Mouse (Mus musculus): ENCODE data around the gene Taar7b. TPM values are rescaled to one million over a fixed set of nuclear protein-coding genes. Genes with fewer than 3 reads are reported as not detected.

The Taar7b gene
- polyA plus RNA-seq, 1 experiment from 2014 or later, result not detected

DNA sequence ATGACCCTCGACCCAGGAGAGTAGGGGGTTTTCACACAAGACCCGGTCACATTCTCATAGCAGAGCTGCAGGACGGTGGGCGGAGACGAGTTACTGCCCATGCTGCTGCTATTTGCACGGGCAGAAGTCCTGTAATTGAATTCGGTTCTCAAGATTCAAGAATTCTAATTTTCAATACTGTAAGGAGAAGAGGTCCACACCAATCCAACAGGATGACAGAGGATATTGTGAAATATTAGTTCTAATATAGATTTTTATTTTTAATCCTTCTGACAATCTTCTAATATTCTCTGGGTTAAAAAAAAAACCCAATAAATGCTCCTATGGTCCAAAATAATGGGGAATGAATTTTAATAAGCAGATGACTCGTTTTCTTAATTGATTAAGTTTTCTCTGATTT is 14.2 kb upstream of the Taar7b start, which contains the start of gene Taar6:
TSS of gene Taar6 (minus strand) at position 101 of the 400 bp plus-strand sequence.
- peaks cover 46% of the 10 kb centered on the region for H3K27me3 ChIP-seq
- ATAC-seq (no peak), DNase-seq (ENCODE audit: low read depth, low spot score) (no peak)
- in situ Hi-C loops (cut with MboI; ENCODE audit: low pct_unique_long_range_greater_than_20kb), result no loop called here
- ChIA-PET CTCF (no interaction called here), POLR2A (no interaction called here)
- no peak for TF ChIP-seq CTCF (IDR thresholded peaks at IDR 0.05)

DNA sequence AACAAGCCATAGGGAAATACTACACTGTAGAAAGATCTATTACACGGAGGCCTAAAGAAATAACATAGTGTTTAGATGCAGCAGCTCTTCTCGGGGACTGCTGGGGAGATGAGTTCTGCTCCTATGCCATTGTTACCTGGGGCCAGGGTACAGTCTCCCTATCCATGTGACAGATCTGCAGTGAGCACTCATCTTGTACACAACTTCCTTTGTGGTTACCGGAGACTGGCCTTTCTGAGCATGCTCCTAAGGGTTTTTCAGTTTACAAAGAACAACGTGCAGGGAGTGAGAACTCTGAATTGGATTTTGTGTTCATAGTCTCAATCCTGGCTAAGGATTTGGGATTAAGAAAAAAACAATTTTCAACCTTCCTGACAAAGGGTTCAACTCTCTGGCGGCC is 13.3 kb upstream of the Taar7b start:
- no peak for TF ChIP-seq CTCF (IDR thresholded peaks at IDR 0.05)
- H3K27me3 ChIP-seq, result peaks cover 52% of the 10 kb centered on the region
- no peak for DNase-seq (ENCODE audit: low read depth, low spot score)
- in situ Hi-C loops (cut with MboI; ENCODE audit: low pct_unique_long_range_greater_than_20kb), result no loop called here
- ChIA-PET POLR2A (no interaction called here), CTCF (no interaction called here)
- no peak for ATAC-seq

DNA sequence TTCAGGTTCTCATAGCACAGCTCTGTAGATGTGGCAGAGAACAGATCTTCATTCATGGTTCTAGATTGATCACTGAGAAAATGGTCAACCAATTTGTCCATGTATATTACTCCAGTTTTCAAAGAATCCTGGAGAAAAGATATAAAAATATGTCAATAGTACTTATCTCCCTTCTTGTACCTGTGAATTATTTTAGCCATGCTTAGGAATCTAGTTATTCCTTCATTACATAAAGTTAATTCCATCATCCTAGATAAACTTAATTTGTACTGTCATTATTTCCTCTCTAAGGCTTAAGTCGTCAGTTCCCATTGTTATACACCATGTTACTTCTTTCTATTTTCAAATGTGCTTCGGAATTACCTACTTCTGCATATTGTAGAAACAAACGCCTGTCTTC is 6.4 kb upstream of the Taar7b start, which contains the start of gene Taar7a:
TSS of gene Taar7a (minus strand) at position 101 of the 400 bp plus-strand sequence.
- in situ Hi-C loops (cut with MboI; ENCODE audit: low pct_unique_long_range_greater_than_20kb), result no loop called here
- H3K27me3 ChIP-seq, result peaks cover 40% of the 10 kb centered on the region
- ChIA-PET CTCF (no interaction called here), POLR2A (no interaction called here)
- no peak for ATAC-seq
- TF ChIP-seq CTCF (IDR thresholded peaks at IDR 0.05), result no peak
- DNase-seq (ENCODE audit: low read depth, low spot score), result no peak

DNA sequence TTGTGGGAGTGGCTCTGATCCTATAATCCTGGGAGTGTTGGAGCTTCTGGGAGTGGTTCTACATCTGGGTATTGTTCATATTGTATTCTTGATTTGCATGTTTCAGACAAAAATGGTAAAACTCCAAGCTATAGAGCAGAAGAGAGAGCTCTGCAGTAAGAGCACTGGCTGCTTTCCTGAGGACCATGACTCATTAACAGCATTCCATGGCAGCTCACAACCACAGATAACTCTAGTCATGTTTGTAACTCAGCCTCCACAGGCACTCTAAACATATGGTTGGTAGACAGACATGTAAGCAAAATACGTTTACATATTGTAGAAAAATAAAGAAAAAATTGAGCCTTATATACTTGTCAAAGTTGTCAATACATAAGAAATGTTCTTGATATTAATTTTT is 6.7 kb downstream of the Taar7b start:
- in situ Hi-C loops (cut with MboI; ENCODE audit: low pct_unique_long_range_greater_than_20kb), result no loop called here

DNA sequence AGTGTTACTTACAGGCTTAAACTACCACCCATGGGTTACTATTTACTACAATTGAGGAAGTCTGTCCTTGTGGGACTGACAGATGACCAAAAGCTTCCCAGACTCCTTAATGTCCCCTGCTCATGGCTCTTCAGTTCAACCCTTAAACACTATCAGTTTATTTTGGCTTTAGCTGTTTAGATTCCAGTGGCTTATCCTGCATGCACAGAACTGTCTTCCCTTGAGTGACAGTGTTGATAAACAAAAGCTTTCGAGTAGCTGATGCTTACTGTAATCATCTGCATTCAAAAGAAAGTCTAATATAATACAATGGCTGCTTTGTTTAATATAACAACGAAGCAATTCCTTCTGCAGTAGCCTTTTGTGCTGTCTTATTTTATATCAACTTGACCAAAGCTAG is 7.3 kb downstream of the Taar7b start:
- CTCF ChIA-PET, result interaction anchor here (1.1 kb wide), 1 partner anchor 15 kb away, joined by 3 read pairs; no protein-coding TSS in a partner anchor
- peaks cover 15% of the 10 kb centered on the region for H3K27me3 ChIP-seq
- no peak for DNase-seq (ENCODE audit: low read depth, low spot score)
- POLR2A ChIA-PET, result no interaction called here
- TF ChIP-seq CTCF (IDR thresholded peaks at IDR 0.05), result no peak
- no peak for ATAC-seq
- in situ Hi-C loops (cut with MboI; ENCODE audit: low pct_unique_long_range_greater_than_20kb), result no loop called here

More for the DNA sequence above, 6.7 kb downstream of the Taar7b start:
- peaks cover 21% of the 10 kb centered on the region for H3K27me3 ChIP-seq
- POLR2A ChIA-PET, result no interaction called here
- no peak for TF ChIP-seq CTCF (IDR thresholded peaks at IDR 0.05)
- DNase-seq (ENCODE audit: low read depth, low spot score) (no peak), ATAC-seq (no peak)
- CTCF ChIA-PET, result interaction anchor here (1.1 kb wide), 1 partner anchor 14 kb away, joined by 3 read pairs; no protein-coding TSS in a partner anchor

DNA sequence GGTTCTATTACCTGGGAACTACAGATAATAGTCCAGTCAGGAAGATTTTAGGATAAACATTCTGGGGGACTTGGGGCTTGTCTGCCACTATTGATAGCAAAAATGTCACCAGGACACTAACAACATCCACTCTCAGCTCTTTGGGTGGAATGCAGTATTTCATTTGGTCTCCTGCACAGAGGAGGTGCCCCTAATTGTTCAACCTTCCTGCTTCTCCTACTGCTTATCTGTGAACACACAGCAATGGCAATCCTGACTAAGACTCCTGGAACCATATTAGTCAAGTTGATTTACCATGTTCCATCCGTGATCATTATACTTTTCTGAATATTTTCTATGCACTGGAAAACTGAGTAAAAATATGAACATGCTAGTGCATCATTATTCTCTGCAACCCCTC is 8.4 kb downstream of the Taar7b start:
- no peak for TF ChIP-seq CTCF (IDR thresholded peaks at IDR 0.05)
- ATAC-seq (no peak), DNase-seq (ENCODE audit: low read depth, low spot score) (no peak)
- POLR2A ChIA-PET, result no interaction called here
- peaks cover 12% of the 10 kb centered on the region for H3K27me3 ChIP-seq
- in situ Hi-C loops (cut with MboI; ENCODE audit: low pct_unique_long_range_greater_than_20kb), result no loop called here
- CTCF ChIA-PET, result no interaction called here

DNA sequence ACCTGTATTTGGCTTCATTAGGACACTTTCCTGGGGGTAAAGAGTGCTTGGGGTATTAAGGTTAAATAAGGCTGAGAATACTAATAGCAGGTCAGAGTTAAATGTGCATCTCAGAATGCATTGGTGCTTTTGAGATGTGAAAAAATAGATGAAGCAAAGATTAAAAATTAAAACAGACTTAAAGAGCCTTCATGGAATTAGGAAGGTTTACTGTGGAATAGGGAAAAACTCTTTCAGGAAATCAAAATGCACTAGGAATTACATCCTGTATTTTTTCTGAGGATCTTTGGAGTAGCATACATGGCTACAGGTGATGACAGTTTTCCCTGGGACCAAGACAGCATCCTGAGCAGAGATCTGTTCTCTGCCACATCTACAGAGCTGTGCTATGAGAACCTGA is 27.2 kb downstream of the Taar7b start, which contains the start of gene Taar7d:
TSS of gene Taar7d (plus strand) at position 301 of the 400 bp plus-strand sequence.
- POLR2A ChIA-PET, result no interaction called here
- no peak for TF ChIP-seq CTCF (IDR thresholded peaks at IDR 0.05)
- no peak for ATAC-seq

DNA sequence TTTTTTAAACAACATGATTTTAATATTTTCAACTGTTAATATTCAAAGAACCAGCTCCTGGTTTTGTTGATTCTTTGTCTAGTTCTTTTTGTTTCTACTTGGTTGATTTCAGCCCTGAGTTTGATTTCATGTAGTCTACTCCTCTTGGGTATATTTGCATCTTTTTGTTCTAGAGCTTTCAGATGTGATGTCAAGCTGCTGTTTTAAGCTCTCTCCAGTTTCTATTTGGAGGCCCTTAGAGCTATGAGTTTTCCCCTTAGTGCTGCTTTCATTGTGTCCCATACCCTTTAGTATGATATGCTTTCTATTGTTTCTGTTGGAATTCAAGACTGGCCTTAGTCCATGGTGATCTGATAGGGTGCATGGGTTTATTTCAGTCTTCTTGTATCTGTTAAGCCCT is 31.6 kb downstream of the Taar7b start:
- CTCF ChIA-PET, result interaction anchor here (0.7 to 0.9 kb wide), 2 partner anchors 10 kb away, joined by 3 read pairs; no protein-coding TSS in a partner anchor
- H3K27me3 ChIP-seq, result peaks cover 17% of the 10 kb centered on the region
- ATAC-seq, result no peak
- DNase-seq (ENCODE audit: low read depth, low spot score), result no peak
- no peak for TF ChIP-seq CTCF (IDR thresholded peaks at IDR 0.05)
- in situ Hi-C loops (cut with MboI; ENCODE audit: low pct_unique_long_range_greater_than_20kb), result no loop called here
- POLR2A ChIA-PET, result no interaction called here

More for the DNA sequence above, 27.2 kb downstream of the Taar7b start, which contains the start of gene Taar7d:
- in situ Hi-C loops (cut with MboI; ENCODE audit: low pct_unique_long_range_greater_than_20kb), result no loop called here
- peaks cover 37% of the 10 kb centered on the region for H3K27me3 ChIP-seq
- DNase-seq (ENCODE audit: low read depth, low spot score), result no peak
- CTCF ChIA-PET, result no interaction called here

DNA sequence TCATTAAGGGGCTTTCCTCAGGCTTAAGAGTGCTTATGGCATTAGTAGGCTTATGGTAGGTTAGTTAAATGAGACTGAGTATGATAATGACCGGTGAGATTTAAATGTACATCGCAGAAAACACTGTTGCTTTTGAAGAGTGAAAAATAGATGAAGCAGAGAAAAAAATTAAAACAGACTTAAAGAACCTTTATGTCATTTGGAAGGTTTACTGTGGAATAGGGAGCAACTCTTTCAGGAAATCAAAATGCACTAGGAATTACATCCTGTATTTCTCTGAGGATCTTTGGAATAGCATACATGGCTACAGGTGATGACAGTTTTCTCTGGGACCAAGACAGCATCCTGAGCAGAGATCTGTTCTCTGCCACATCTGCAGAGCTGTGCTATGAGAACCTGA is 37.6 kb downstream of the Taar7b start, which contains the start of gene Taar7e:
TSS of gene Taar7e (plus strand) at position 301 of the 400 bp plus-strand sequence.
- DNase-seq (ENCODE audit: low read depth, low spot score) (no peak), ATAC-seq (no peak)
- TF ChIP-seq CTCF (IDR thresholded peaks at IDR 0.05), result no peak
- POLR2A ChIA-PET, result no interaction called here
- in situ Hi-C loops (cut with MboI; ENCODE audit: low pct_unique_long_range_greater_than_20kb), result no loop called here
- H3K27me3 ChIP-seq, result peaks cover 12% of the 10 kb centered on the region
- CTCF ChIA-PET, result no interaction called here

DNA sequence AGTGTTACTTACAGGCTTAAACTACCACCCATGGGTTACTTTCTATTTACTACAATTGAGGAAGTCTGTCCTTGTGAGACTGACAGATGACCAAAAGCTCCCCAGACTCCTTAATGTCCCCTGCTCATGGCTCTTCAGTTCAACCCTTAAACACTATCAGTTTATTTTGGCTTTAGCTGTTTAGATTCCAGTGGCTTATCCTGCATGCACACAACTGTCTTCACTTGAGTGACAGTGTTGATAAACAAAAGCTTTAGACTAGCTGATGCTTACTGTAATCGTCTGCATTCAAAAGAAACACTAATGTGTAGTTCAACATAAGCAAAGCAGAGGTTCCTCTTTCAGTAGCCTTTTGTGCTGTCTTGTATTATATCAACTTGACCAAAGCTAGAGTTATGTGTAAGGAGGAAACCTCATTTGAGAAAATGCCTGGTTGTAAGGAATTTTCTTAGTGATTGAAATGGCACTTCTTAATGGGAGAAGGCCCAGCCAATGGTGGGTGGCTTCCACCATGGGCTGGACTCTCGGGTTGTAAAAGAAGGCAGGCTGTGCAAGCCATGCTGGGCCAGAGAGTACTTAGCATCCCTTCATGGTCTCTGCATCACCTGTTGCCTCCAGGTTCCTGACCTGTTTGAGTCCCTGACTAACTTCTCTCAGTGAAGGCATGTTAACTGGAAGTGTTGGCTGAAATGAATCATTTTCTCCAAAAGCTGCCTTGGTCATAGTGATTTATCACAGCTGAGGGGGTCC is 40.6 kb downstream of the Taar7b start:
- H3K27me3 ChIP-seq, result peaks cover 9% of the 10 kb centered on the region
- POLR2A ChIA-PET, result no interaction called here
- in situ Hi-C loops (cut with MboI; ENCODE audit: low pct_unique_long_range_greater_than_20kb), result no loop called here
- TF ChIP-seq CTCF (IDR thresholded peaks at IDR 0.05), result no peak
- ATAC-seq (no peak), DNase-seq (ENCODE audit: low read depth, low spot score) (no peak)
- CTCF ChIA-PET, result no interaction called here

DNA sequence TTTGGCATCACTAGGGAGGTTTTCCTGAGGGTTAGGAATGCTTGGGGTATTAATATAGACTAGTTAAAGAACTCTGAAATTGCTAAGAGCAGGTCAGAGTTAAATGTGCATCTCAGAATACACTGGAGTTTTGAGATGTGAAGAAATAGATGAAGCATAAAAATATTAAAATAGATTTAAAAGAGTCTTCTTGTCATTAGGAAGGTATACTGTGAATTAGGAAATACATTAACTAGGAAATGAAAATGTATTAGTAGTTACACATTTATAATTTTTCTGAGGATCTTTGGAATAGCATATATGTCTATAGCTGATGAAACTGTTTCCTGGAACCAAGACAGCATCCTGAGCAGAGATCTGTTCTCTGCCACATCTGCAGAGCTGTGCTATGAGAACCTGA is 49.5 kb downstream of the Taar7b start, which contains the start of gene Taar7f:
TSS of gene Taar7f (plus strand) at position 301 of the 400 bp plus-strand sequence.
- no peak for TF ChIP-seq CTCF (IDR thresholded peaks at IDR 0.05)
- no peak for DNase-seq (ENCODE audit: low read depth, low spot score)
- in situ Hi-C loops (cut with MboI; ENCODE audit: low pct_unique_long_range_greater_than_20kb), result no loop called here
- H3K27me3 ChIP-seq, result peaks cover 6% of the 10 kb centered on the region
- CTCF ChIA-PET, result no interaction called here
- ATAC-seq, result no peak
- POLR2A ChIA-PET, result no interaction called here

Other genes with a start within 250 kb of the Taar7b start
- gene Rps12, start 212.7 kb upstream of the Taar7b start, polyA plus RNA-seq (2021), result 365 TPM
- 8.0 TPM for gene Slc18b1, start 203.0 kb upstream of the Taar7b start, polyA plus RNA-seq (2021)
- not detected for gene Vnn3, start 148.5 kb upstream of the Taar7b start, polyA plus RNA-seq (2021)
- 0.21 TPM for gene Vnn1, start 105.3 kb upstream of the Taar7b start, polyA plus RNA-seq (2021)
- not detected for gene Taar1, start 79.6 kb upstream of the Taar7b start, polyA plus RNA-seq (2021)
- not detected for gene Taar2, start 61.4 kb upstream of the Taar7b start, polyA plus RNA-seq (2021)
- not detected for gene Taar3, start 50.4 kb upstream of the Taar7b start, polyA plus RNA-seq (2021)
- gene Taar4, start 39.4 kb upstream of the Taar7b start, polyA plus RNA-seq (2021), result not detected
- not detected for gene Taar5, start 29.2 kb upstream of the Taar7b start, polyA plus RNA-seq (2021)
- not detected for gene Taar6, start 14.3 kb upstream of the Taar7b start, polyA plus RNA-seq (2021)
- not detected for gene Taar7a, start 6.5 kb upstream of the Taar7b start, polyA plus RNA-seq (2021)
- not detected for gene Taar7d, start 27.3 kb downstream of the Taar7b start, polyA plus RNA-seq (2021)
- not detected for gene Taar7e, start 37.7 kb downstream of the Taar7b start, polyA plus RNA-seq (2021)
- not detected for gene Taar7f, start 49.6 kb downstream of the Taar7b start, polyA plus RNA-seq (2021)
- not detected for gene Taar8a, start 76.6 kb downstream of the Taar7b start, polyA plus RNA-seq (2021)
- not detected for gene Taar8b, start 92.4 kb downstream of the Taar7b start, polyA plus RNA-seq (2021)
- not detected for gene Taar8c, start 102.0 kb downstream of the Taar7b start, polyA plus RNA-seq (2021)
- gene Taar9, start 109.6 kb downstream of the Taar7b start, polyA plus RNA-seq (2021), result not detected
- gene Stx7, start 149.4 kb downstream of the Taar7b start, polyA plus RNA-seq (2021), result 145 TPM
- not detected for gene Moxd1, start 223.6 kb downstream of the Taar7b start, polyA plus RNA-seq (2021)

Measured in Patski (cell line).